Mouse (Mus musculus) small intestine, adult 2 months (tissue): ENCODE data around the gene Nlrx1. TPM values are rescaled to one million over a fixed set of nuclear protein-coding genes. Genes with fewer than 3 reads are reported as not detected.

Experiments used
- H3K27ac ChIP-seq: fragments of 200-500 bp; 2 replicates; pipeline ENCODE4 v1.5.1; 2012; ENCODE audit warnings: low read depth, low read length, control low read depth, inconsistent platforms; ENCODE audit not compliant: insufficient read depth
- H3K27me3 ChIP-seq: fragments of 200-500 bp; 2 replicates; pipeline ENCODE4 v1.6.1; 2012; ENCODE audit warnings: mild to moderate bottlenecking, moderate library complexity, low read length, inconsistent platforms; ENCODE audit not compliant: control insufficient read depth, insufficient read depth
- H3K36me3 ChIP-seq: fragments of 200-500 bp; 2 replicates; pipeline ENCODE4 v1.6.1; 2012; ENCODE audit warnings: mild to moderate bottlenecking, low read length, control low read depth, inconsistent platforms; ENCODE audit not compliant: control insufficient read depth, insufficient read depth
- H3K4me1 ChIP-seq: fragments of 200-500 bp; 2 replicates; pipeline ENCODE4 v1.6.1; 2012; ENCODE audit warnings: low read length, inconsistent platforms, mixed read lengths; ENCODE audit not compliant: control insufficient read depth, insufficient read depth, insufficient read length
- H3K4me3 ChIP-seq: fragments of 200-500 bp; 2 replicates; pipeline ENCODE4 v1.5.1; 2012; ENCODE audit warnings: low read depth, mild to moderate bottlenecking, control low read depth, inconsistent platforms, low read length, moderate library complexity
- CTCF ChIP-seq: fragments of 200-500 bp; IDR thresholded peaks from 2 replicates; pipeline ENCODE4 v1.5.1; 2012; ENCODE audit warnings: low read depth, mild to moderate bottlenecking, control low read depth, inconsistent platforms, low read length, moderate library complexity, mixed read lengths; ENCODE audit not compliant: insufficient replicate concordance, insufficient read length; ENCODE audit errors: extremely low read depth
- POLR2A ChIP-seq: fragments of 200-500 bp; IDR thresholded peaks from 2 replicates; pipeline ENCODE4 v1.6.1; 2012; ENCODE audit warnings: low read depth, mild to moderate bottlenecking, control low read depth, inconsistent platforms, low read length, moderate library complexity
- WGBS: fragments of 180-500 bp; shearing (Covaris S2); methylation state at CpG from one replicate; pipeline ENCODE4 v1.1.7; 2018; 5-methylcytosine and 5-hydroxymethylcytosine counted together
- polyA plus RNA-seq: library from polyadenylated mRNA; depleted of rRNA; stranded (reverse); fragments of >200 nt; gene quantifications from 2 replicates; pipeline ENCODE4 v1.2.3, GENCODE M21; 2012

The Nlrx1 gene
- polyA plus RNA-seq, 1 experiment = 7.5 TPM

GRCm38 (mm10) chr9:44238501-44239190 lies 29.8 kb downstream of the Nlrx1 start:
- no peak for TF ChIP-seq CTCF
- no peak for TF ChIP-seq POLR2A
- Histone ChIP-seq H3K4me1 (peaks cover 4% of the 10 kb centered on the region; the same call in 1 of the 2 replicates), H3K27ac (no peak overlapping the region), H3K27me3 (no peaks in the 10 kb centered on the region), H3K4me3 (no peak overlapping the region), H3K36me3 (no peaks in the 10 kb centered on the region)
- WGBS = 82% methylated on average over 17 of the region's 17 CpGs

- Histone ChIP-seq H3K27me3 (no peaks in the 10 kb centered on the region), H3K4me1 (peaks cover 4% of the 10 kb centered on the region; the same call in 1 of the 2 replicates), H3K36me3 (no peaks in the 10 kb centered on the region), H3K4me3 (no peak overlapping the region), H3K27ac (no peak overlapping the region)
- TF ChIP-seq CTCF (no peak), POLR2A (no peak)
- 58% methylated on average over 4 of the region's 4 CpGs for WGBS
These were observed 31.3 kb downstream of the Nlrx1 start for GRCm38 (mm10) chr9:44237128-44237527.

- Histone ChIP-seq H3K4me3 (no peak overlapping the region), H3K36me3 (no peaks in the 10 kb centered on the region), H3K4me1 (peaks cover 9% of the 10 kb centered on the region; the same call in 1 of the 2 replicates), H3K27me3 (no peaks in the 10 kb centered on the region), H3K27ac (no peak overlapping the region)
- TF ChIP-seq CTCF = no peak
- no peak for TF ChIP-seq POLR2A
- 79% methylated on average over 4 of the region's 4 CpGs for WGBS
These were observed 31.8 kb downstream of the Nlrx1 start for GRCm38 (mm10) chr9:44236601-44237000.

GRCm38 (mm10) chr9:44234479-44235427 lies 33.6 kb downstream of the Nlrx1 start:
- Histone ChIP-seq H3K4me3 (peak overlapping the region; percentile 93), H3K27ac (peak overlapping the region; percentile 74), H3K36me3 (no peaks in the 10 kb centered on the region), H3K27me3 (no peaks in the 10 kb centered on the region), H3K4me1 (peaks cover 15% of the 10 kb centered on the region; the same call in 1 of the 2 replicates)
- TF ChIP-seq POLR2A (no peak), CTCF (no peak)
- 14% methylated on average over 19 of the region's 19 CpGs for WGBS

- Histone ChIP-seq H3K4me1 (peaks cover 17% of the 10 kb centered on the region; the same call in 1 of the 2 replicates), H3K36me3 (no peaks in the 10 kb centered on the region), H3K27ac (peak within 1 kb of the TSS; percentile 83), H3K4me3 (peak within 1 kb of the TSS; percentile 93), H3K27me3 (no peaks in the 10 kb centered on the region)
- WGBS = under 1% methylated on average over 72 of the region's 76 CpGs
- TF ChIP-seq POLR2A = peak; percentile 70
- TF ChIP-seq CTCF = peak; percentile 94
These were observed 34.5 kb downstream of the Nlrx1 start, which contains the start of gene Cbl for GRCm38 (mm10) chr9:44233802-44234478. Cbl (minus strand) TSS chr9:44234049.

- Histone ChIP-seq H3K27me3 (no peaks in the 10 kb centered on the region), H3K36me3 (no peaks in the 10 kb centered on the region), H3K4me3 (peak overlapping the region; percentile 93), H3K27ac (peak overlapping the region; percentile 83), H3K4me1 (peaks cover 18% of the 10 kb centered on the region; the same call in 1 of the 2 replicates)
- no peak for TF ChIP-seq CTCF
- no peak for TF ChIP-seq POLR2A
- under 1% methylated on average over 39 of the region's 40 CpGs for WGBS
These were observed 35.2 kb downstream of the Nlrx1 start for GRCm38 (mm10) chr9:44233021-44233801.
